Mouse (Mus musculus) c-Kit-positive CD71-positive TER-119-negative erythroid progenitor cells, embryonic 14.5 days (primary cell): Measurements from ENCODE around the gene Mapk6.
A peak's percentile ranks its signal among the peaks of the same experiment; 100 is the strongest.

Experiments used
- DNase-seq: peaks from one replicate; pipeline ENCODE4 v3.0.0-alpha.2; 2013; ENCODE audit warnings: low read depth

Gene Mapk6

DNA sequence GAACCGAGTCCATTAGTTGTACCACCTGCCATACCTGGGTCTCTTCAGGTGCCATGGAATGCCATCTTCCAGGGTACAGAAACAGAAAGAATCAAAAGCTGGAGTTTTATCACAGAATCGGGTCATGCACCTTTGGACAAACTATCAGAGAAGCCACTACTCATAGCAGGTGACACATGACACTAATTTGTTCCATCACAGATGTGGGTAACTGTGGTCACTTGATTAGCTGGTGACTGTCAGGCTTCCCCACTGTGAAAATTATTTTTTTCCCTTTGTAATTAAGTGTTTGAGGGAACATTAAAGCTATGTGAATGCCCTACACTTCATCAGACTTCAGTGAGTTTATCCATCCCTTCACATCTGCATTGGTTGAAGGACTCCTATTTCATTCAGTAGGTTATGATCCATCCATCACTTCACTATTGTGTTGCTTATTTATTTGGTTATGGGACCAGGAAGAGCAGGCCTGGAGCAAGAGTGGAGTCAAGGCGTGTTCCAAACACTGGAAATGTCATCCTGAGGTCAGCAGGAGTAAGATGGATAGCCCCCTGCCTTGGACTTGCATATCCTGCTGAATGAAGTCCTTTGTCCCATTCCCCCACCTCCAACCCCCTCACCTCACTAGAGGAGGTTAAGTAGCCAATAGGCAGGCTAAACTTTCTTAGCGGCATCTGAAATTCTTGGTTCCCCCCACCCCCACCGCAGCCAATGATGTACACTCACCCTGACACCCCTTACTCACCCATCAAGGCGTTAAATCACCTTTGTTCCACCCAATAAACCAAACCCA is 14.7 kb upstream of the Mapk6 start:
- no peak for DNase-seq

DNA sequence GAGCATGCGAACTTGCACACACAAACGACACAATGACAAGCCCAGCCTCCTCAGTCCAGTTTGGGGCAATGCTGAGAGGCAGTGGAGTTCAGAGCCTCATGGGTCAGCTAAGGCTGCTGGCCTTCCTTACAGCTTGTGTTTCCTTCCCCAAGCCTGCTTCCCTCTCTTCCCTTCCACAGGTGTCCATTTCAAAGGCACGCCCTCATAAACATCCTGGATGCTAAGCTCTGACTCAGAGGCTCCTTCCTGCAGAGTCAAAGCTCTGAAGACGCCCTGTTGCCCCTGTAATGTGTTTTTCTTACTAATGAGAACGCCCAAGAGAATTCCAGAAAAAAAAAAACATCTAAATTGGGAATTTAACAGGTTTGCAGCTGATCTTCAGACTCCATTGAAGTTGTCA is 13.9 kb upstream of the Mapk6 start:
- DNase-seq: no peak

DNA sequence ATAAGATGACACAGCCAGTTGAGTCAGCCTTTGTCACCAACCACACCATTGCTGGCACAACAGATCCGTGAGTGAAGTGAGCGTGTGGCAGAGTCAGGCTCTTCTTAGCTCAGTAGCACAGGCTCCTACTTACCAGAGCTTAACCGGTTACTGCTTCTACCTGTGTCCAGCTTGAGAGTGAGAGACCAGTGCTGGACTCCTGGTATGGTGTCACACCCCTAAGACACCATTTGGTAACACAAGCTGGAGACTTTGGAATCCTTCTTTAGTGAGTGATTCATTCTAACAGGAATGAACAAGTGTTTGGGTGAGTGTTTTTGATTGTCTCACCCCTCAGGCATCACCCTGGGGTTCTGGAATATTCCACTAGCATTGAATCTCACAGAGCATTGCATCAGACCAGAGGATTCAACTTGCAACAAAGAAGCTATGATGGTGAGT is 12.5 kb upstream of the Mapk6 start:
- no peak for DNase-seq

DNA sequence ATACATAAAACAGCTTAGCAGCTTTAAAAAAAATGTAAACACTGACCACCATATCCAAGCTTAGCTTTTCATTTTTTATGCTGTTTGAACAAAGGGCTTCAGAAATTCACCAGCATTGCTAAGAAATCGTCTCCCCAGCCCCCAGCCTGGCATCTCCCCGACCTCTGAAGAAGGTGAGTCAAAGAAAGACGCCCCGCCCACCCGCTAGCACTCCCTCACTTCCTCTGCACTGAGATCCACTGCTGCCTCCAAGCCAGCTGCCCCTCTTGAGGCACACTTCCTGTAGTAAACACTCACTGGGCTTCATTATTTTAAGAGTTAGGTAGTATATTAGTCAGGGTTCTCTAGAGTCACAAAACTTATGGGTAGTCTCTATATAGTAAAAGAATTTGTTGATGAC is 4.4 kb upstream of the Mapk6 start:
- no peak for DNase-seq

DNA sequence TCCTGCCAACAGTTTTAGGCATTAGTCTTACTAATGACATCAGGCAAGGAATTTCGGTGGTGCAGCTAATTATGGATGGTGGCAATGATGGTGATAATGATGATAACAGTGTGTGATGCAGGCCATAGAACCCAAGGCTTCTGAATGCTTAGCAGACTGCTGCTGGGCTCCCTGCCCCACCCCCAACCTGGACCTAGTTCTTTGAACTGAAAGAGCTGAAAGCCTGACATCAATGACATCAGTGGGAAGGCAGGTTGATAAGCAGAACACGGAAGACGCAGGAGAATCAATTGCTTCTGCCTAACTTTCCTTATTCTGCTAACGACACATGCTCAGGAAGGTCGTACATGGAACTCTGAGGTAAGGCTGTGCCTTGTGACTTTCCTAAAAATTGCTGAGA is 3.4 kb upstream of the Mapk6 start:
- no peak for DNase-seq

DNA sequence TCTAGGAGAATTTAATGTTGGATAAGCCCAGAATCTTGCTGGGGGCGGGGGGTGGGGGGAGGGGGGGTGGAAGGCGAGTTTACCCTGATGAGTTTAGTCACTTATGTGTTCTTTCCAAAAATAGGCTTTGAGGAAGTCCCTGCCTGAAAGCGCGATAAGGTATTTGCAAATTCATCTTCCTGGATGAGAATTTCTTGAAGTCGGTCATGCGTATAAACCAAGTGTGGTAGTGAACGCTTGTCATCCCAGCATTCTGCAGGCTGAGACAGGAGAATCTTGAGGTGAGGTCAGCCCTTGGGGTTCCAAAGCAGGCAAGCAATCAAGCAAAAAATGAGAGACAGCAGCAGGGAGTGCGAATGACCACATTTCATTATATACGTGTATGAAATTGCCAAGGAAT is 1.8 kb upstream of the Mapk6 start:
- DNase-seq: no peak

DNA sequence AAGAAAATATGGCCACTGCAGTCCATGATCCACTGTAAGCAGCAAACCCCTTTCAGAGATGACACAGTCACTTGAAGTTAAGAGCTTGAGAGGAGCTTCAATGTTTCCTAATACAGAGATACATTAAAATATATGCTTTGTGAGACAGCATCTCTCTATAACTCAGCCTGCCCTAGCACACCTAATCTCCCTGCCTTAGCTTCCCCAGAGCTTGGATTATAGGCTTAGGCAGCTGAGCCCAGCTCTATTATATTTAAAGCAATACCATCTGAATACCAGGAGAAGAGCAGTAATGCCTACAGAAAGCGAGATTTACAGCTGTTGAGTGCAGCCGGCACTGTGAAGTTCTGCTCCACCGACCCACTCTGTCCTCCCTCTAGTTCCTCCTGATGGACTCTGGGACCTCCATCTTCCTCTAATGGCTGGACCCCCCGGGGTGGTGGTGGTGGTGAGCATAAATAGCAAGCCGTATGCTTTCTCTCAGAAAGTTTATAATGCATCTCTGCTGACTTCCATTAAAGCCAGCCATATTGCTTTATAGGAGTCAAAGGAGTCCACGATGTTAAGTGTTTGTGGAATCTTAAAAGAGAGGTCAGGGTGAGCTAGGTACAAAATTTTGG is 1.2 kb upstream of the Mapk6 start:
- DNase-seq: no peak

DNA sequence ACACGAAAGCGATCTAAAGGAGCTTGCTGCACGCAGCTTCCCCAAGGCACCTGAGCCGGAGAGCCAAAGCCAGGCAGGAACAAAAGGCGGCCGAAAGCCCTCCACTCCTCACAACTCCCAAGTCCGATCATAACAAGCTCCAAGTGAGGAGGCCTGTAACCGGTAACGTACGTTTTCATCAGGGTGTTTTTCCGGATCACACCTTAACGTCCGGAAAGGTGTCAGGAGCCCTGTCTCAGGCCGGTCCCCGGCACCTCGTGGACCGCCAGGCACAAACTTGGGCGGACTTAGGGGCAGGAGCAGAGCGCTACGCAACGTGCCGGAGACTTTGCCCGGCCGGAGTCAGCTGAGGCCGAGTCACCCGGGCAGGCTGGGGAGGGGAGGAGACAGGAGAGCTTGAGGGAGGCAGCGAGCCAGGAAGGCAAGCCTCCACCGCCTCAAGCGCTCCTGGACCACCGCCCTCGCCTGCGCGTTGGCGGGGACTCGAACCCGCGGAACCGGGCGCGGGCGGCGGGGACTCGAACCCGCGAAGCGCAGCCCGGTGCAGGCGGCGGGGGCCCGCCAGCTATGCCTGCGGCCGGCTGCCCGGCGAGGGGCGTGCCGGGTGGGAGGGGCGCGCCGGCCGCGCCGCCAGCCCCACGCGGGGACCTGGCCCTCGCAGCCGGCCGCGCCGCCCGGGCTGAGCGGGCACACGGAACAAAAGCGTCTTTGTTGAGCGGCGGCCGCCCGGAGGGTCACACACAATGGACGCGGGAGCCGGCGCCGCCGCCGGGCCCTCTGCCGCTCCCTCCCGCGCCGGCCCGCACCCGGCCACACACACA is 564 bp downstream of the Mapk6 start:
- no peak for DNase-seq

DNA sequence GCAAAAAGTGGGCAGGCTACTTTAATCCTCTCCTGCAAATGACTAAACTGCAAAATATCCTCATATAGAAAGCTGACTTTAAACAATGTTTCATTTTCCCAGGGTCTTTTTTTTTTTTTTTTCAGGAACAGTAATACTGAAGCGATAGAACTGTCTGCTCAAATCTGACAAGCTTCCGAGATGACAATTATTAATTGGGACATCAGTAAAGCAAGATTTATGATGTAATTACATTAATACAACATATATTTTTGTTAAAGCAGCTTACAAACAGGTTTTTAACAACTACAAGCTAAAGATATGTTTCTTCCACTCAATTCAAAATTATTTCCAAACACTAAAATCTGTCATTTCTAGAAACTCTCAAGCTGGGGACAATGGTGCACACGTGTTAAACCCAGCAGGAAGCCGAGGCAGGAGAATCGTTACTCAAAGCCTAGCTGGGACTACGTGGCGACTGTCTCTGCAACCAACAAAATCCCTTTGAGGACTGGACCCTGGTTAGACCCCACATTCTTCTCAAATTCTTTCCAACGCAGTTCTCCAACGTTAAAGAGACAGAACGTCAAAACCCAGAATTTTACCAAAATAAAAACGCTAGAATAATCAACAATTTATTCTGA is 1.5 kb downstream of the Mapk6 start:
- no peak for DNase-seq

DNA sequence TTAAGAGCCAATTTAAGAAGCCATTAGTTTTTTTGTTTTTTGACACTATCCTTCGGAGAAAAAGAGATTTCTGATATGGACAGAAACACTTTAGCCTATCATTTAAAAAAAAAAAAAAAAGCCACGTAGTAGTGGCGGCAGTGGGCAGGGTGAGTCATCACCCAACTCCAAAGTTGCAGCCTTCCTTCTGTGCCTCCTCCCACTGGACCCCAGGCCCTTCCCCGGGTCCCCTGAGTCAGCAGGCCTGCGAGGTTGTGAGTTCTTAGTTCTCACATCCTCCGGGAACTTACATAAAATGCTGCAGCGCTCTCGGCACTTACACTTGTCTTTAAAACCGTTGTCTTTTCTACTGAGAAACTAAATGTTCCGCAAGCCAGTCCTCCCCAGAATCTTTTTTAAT is 2.0 kb downstream of the Mapk6 start:
- peak; percentile 53 for DNase-seq

DNA sequence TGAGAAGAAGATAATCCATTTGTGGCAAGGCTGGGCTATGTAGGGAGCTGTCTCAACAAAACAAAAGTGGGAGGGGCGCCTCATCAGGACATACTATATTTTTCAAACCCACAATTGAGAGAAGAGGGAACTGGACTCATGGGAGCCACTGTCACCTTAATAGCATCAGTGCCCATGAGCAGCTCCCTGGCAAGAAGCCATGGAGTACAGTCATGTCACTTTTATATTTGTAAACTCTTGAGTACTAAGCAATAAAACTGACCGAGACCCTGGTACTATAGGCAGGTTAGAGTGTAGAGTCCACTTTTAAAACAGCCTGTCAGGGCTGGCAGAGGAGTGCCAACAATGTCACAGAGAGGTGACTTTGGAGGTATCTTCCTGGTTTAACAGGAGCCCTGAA is 3.7 kb downstream of the Mapk6 start:
- no peak for DNase-seq

DNA sequence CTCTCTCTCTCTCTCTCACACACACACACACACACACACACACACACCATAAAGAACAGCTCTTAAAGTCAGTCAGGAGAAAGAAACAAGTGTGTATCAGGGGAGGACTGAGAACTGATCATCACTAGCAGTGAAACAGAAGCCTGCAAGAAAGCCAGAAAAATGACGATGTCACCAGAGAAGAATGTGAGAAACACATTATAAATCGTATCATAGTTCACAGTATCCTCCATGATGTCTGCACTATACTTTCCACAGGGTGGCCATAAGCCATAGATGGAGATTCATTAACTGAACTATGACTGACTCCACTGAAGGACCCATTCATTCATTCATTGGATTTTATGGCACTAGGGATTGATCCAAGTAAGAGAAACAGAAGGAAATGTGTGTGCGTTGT is 6.3 kb downstream of the Mapk6 start:
- no peak for DNase-seq

DNA sequence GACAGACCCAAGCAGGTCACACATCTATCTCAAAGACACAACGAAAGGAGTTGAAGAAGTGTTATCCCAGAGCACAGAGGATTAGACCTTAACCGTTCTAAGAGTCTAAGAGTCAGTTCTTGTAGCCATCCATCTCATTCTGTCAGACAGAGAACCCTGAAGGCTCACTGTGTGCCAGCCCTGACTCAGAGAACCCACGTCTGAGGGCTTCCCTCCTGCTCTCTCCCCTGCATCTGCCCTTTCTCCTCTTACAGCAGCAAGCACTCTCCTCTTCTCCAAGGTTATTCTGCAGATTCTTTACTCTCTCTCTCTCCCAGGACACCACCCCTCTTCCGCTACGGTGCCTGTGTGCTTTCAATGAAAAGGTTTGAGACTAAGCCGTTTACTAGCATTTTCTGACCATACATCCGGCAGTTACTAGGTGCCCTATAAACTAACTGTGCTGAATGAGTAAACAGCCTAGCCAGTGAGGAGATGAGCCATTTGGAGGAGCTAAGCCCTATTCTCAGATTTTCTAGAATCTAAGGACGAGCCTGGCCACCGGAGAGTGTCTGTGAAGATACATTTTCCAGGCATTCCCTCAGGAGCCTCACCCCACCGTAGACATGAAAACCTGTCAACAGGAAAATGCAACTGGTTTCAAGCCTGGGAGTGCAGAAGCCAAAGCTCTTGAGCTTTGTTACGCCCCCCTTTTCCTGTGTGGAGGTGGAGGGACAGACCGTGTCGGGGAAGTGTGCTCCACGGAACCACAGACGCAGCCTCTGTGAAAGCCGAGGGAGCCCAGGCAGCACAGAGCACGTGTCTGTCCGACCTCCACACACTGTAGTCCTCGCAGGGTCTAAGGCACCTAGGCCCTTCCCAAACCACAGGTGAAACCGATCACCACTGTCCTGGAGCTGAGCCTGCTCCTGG is 8.0 kb downstream of the Mapk6 start:
- DNase-seq: no peak

DNA sequence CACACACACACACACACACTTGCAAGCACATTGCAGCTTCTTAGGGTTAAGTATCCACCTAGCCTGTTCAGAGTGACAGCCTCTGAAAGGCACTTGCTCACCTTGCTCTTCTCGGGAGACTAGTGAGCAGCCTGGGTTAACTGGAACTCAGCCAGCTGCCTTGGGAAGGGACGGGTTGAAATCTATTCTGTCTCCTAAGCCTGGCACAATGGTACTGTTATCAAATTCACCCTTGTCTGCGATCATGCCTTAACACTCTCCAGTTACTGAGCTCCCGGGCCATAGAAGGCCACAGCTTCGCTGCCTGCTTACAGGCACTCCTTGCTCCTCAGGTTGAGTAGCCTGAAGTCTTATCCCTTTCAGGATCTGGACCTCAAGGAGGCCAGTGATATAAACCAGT is 9.2 kb downstream of the Mapk6 start:
- no peak for DNase-seq

DNA sequence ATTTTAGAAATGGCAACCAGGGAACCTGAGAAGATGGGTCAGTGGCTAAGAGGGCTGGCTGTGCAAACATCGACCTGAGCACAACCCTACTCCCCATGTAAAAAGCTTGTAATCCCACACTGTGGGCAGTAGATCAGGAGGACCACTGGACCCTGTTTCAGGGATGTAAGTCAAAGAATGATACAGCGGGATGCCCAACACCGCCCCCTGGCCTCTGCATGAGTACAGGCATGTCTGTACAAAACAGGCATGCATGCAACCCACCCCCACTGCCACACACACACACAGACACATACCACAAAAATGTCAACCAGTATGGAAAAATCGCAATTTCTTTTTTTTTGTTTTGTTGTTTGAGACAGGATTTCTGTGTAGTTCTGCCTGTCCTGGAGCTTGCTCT is 10.7 kb downstream of the Mapk6 start:
- no peak for DNase-seq

DNA sequence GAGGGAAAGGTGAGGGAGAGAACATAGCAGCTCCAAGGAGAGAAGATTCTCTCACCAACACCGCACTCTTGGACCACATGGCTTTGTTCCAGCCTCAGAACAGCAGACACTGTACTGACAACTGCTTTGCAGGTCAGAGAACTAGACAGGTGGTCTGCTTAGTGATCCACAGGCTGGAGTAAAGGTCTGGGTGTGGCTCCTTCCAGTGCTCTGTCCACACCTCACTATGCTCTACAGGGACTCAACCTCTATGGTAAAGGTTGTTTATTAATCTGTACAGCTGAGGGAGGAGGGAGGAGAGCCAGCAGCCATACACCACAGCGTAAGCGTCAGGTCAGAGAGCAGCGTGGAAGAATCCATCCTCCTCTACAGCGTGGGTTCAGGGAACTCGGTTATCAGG is 13.8 kb downstream of the Mapk6 start:
- DNase-seq: no peak

DNA sequence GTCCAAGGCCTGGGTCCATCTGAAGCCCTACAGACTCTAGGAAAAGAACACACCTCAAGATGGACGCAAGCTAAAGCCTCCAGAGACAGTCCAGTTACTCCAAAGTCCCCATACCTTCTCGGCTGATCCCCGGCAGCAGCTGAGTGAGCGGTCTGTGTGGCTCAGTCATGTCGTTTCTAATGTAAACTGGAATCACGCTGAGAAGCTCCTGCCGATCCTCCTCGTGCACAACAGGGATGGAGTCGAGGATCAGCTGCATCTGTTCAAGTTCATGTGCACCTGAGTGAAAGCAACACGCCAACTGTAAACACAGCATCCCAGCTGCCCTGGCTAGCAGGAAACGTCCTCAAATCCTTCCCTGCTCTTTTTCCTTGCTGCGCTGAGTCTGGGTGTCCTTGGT is 16.6 kb downstream of the Mapk6 start:
- no peak for DNase-seq

DNA sequence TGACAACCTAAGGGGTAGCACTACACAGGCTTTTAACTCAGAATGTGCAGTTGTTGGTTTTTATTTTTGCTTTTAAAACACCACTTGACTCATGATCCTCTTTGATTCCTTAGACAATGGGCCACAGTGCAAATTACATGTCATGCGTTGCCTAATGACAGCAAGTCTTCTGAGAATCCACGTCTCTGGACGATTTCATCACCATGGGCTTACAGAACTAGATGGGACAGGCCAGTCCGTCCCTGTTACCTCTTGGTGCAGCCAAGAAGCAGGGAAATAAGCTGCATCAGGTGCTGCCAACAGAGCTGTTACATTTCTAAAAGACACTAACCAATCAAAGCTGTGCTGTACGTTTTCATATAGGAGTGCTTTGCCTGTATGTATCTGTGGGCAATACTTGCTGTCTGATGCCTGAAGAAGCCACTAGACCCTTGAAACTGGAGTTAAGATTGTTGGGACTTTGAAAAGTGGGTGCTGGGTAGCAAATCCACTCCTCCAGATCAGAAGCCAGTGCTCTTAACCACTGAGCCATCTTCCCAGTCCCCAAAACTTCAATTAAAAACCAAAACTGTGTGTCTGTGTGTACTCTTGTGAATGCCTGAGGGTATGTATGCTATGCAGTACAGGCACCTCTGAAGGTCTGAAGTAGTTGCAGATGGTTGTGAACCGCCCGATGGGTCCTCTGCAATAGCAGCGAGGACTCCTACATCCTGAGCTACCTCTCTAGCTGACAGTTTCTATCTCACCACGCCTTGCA is 24.4 kb downstream of the Mapk6 start:
- DNase-seq: no peak

DNA sequence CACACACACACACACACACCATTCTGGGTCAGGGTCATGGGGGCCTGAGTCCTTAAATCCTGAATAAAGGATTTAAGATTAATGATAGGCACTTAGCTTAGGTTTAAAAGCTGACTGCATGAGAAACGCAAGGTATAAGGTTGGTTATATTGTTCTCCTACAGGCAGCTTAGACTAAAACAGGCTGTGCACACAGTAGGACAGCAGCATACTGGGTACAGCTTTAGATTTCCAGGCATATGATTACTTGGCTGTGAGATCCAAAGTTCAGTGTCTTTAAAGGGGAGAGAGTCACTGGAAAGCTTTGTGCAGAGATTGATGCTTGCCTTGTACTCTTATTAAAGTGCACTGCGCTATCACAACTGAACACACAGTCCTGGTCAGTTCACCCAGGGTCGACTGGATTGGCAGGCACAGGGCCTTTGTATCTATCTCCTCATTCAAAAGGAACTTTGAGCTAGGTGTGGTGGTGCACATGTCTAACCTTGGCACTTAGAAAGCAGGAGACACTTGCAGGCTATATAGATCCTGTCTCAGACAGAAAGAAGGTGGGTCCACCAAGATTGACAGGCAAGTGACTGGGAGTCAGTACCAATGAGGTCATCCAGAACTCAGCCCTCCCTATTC is 25.4 kb downstream of the Mapk6 start:
- DNase-seq: no peak

DNA sequence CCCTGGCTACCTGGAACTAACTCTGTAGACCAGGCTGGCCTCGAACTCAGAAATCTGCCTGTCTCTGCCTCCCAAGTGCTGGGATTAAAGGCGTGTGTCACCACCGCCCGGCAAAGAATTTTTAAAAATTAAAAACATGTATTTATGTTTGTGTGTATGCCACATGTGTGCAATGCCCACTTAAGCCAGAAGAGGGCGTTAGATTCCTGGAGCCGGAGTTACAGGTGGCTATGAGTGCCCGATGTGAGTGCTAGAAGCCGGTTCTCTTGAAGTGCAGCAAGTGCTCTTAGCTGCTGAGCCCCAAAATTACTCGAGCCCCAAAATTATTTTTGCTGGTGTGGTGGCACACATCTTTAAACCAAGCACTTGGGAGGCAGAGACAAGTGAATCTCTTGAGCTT is 26.0 kb downstream of the Mapk6 start:
- no peak for DNase-seq
